Mouse (Mus musculus): ENCODE data around the gene Macrod1. TPM values are rescaled to one million over a fixed set of nuclear protein-coding genes. Genes with fewer than 3 reads are reported as not detected.

The Macrod1 gene
- total RNA-seq, 2 experiments from 2014 or later = 240 to 243 TPM

Other genes starting within 250 kb of the Macrod1 start
- gene Rps6ka4, start 216.2 kb upstream of the Macrod1 start, total RNA-seq (2021) = 10 to 100 TPM; 17.2 to 19.0 TPM
- under 1 TPM; 0.55 to 0.73 TPM for gene Ccdc88b, start 198.6 kb upstream of the Macrod1 start, total RNA-seq (2021)
- 10 to 100 TPM; 29.2 to 32.6 TPM for gene Trmt112, start 147.1 kb upstream of the Macrod1 start, total RNA-seq (2021)
- 100 to 1,000 TPM; 722 to 748 TPM for gene Prdx5, start 146.7 kb upstream of the Macrod1 start, total RNA-seq (2021)
- gene Esrra, start 135.0 kb upstream of the Macrod1 start, total RNA-seq (2021) = 100 to 1,000 TPM; 146 to 156 TPM
- gene Catsperz, start 131.4 kb upstream of the Macrod1 start, total RNA-seq (2021) = not detected
- under 1 TPM; 0.20 to 0.36 TPM for gene Kcnk4, start 122.3 kb upstream of the Macrod1 start, total RNA-seq (2021)
- gene Bad, start 114.9 kb upstream of the Macrod1 start, total RNA-seq (2021) = 10 to 100 TPM; 24.4 to 27.3 TPM
- gene Gpr137, start 114.3 kb upstream of the Macrod1 start, total RNA-seq (2021) = 10 to 100 TPM; 35.0 to 38.8 TPM
- gene Ppp1r14b, start 81.8 kb upstream of the Macrod1 start, total RNA-seq (2021) = 100 to 1,000 TPM in 1 of 2 experiments, 10 to 100 TPM in 1; 83.5 to 112 TPM
- gene Plcb3, start 80.3 kb upstream of the Macrod1 start, total RNA-seq (2021) = 10 to 100 TPM; 15.6 to 17.7 TPM
- gene Fkbp2, start 76.3 kb upstream of the Macrod1 start, total RNA-seq (2021) = 10 to 100 TPM; 16.5 to 22.2 TPM
- gene Vegfb, start 69.2 kb upstream of the Macrod1 start, total RNA-seq (2021) = 100 to 1,000 TPM; 410 to 431 TPM
- 10 to 100 TPM; 48.2 to 56.1 TPM for gene Dnajc4, start 64.2 kb upstream of the Macrod1 start, total RNA-seq (2021)
- 10 to 100 TPM; 26.9 to 27.9 TPM for gene Nudt22, start 60.7 kb upstream of the Macrod1 start, total RNA-seq (2021)
- 10 to 100 TPM; 23.1 to 24.0 TPM for gene Trpt1, start 60.7 kb upstream of the Macrod1 start, total RNA-seq (2021)
- 1 to 10 TPM; 4.4 to 4.7 TPM for gene Fermt3, start 37.3 kb upstream of the Macrod1 start, total RNA-seq (2021)
- 100 to 1,000 TPM; 110 to 129 TPM for gene Stip1, start 16.8 kb upstream of the Macrod1 start, total RNA-seq (2021)
- 1 to 10 TPM; 1.1 to 1.4 TPM for gene Flrt1, start 48.9 kb downstream of the Macrod1 start, total RNA-seq (2021)
- gene Otub1, start 149.5 kb downstream of the Macrod1 start, total RNA-seq (2021) = 10 to 100 TPM; 74.7 to 82.3 TPM
- 100 to 1,000 TPM; 407 to 462 TPM for gene Cox8a, start 160.8 kb downstream of the Macrod1 start, total RNA-seq (2021)
- gene Naa40, start 184.4 kb downstream of the Macrod1 start, total RNA-seq (2021) = 10 to 100 TPM; 14.4 to 17.7 TPM
- gene Rcor2, start 210.5 kb downstream of the Macrod1 start, total RNA-seq (2021) = 1 to 10 TPM; 6.9 to 7.5 TPM